Mouse (Mus musculus): Measurements from ENCODE around the gene Hist1h3c.
A peak's percentile ranks its signal among the peaks of the same experiment; 100 is the strongest.
"Not testable (repeated sequence)": the region's sequence is repeated elsewhere in the genome, so short reads cannot be mapped to it uniquely, and the experiment has no call there.

Hist1h3c gene

DNA sequence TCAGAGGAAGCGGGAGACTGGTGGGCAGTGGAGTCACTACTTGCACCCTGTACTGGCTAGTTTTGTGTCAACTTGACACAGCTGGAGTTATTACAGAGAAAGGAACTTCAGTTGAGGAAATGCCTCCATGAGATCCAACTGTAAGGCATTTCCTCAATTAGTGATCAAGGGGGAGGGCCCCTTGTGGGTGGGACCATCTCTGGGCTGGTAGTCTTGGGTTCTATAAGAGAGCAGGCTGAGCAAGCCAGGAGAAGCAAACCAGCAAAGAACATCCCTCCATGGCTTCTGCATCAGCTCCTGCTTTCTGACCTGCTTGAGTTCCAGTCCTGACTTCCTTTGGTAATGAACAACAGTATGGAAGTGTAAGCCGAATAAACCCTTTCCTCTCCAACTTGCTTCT lies 42.6 kb downstream of the Hist1h3c start:
- DNase-seq (ENCODE audit: low spot score): not testable (repeated sequence)

DNA sequence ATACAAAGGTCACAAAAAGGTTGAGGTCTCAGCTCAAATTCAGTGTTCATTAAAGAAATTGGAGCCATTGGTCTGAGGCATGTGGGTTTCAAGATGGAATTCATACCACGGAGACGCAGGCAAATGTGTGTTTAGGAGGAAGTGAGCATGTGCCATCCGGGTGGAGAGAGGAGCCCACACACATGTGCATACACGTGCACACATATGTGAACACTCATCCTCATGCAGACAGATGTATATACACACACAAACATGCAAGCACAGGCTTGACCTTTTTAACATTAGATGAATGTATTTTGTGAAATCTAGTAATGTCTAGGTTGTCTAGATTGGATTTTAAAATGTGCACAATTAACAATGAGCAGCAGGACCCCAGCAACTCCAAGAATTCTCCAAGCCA lies 43.2 kb downstream of the Hist1h3c start:
- no peak for DNase-seq (ENCODE audit: low spot score)

DNA sequence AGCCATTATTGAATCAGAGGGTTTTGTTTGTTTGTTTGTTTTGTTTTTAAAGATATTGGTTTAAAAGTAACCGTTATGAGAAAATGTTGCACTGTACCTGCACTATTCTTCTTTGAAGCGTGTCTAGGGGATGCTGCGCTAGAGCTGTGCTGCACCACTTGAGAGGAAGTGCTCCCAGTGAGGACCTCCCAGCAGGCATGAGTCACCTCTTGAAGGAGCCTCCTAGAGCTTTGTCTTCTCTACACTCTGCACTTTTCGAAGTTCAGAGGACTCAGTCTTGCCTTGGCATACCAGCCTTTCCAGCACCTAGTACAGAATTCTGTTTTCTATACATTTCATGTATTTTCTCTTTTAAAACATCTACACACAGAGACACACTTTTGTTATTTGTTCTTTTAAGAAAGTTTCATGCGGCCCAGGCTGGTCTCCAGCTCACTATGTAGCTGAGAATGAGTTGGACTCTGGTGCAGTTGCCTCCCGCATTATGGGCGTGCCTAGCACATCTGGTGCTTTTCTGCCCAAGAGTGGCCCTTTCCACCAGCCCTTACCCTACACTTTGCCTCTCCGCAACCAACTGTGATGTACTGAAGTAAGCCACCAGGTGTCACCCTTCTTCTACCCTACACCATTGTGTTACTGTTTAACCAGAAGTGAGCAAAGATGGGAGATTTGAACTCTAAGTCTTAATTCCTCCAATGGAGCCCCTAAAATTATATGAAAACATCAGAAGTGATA lies 44.4 kb downstream of the Hist1h3c start:
- peak; percentile 63 for DNase-seq (ENCODE audit: low spot score)

DNA sequence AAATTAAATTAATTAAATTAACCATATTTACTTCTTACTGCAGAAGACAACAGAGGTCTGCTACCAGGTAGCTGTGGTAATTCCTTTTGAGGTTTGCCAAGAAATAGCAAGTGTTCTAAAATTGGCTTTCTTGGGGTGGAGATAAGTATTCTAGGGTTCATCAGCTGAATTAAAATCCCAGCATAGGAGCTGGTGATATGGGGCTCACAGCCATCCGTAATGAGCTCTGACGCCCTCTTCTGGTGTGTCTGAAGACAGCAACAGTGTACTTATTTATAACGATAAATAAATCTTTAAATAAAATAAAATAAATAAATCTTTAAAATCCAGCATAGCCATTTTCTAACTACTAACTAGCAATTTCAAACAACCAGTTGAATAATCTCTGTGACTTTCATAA lies 45.6 kb downstream of the Hist1h3c start:
- no peak for DNase-seq (ENCODE audit: low spot score)

DNA sequence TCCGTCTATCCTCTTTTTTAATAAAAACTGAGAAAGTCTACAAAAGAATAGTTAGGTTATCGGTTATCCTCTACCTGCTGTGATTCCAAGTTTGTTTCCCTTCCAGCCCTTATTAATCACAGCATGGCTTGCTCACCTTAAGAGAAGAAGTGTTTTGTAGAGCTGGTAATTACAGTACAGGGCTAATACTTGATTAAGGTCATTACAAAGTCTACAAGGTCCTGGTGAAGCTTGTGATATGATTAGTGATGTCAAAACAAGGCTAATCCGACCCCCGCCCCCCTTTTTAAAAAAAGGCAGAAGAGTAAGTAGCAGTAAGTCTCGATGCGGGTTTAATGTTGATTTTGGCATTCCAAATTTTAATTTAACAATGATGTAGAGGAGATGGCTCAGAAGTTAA lies 46.4 kb downstream of the Hist1h3c start:
- no peak for DNase-seq (ENCODE audit: low spot score)

DNA sequence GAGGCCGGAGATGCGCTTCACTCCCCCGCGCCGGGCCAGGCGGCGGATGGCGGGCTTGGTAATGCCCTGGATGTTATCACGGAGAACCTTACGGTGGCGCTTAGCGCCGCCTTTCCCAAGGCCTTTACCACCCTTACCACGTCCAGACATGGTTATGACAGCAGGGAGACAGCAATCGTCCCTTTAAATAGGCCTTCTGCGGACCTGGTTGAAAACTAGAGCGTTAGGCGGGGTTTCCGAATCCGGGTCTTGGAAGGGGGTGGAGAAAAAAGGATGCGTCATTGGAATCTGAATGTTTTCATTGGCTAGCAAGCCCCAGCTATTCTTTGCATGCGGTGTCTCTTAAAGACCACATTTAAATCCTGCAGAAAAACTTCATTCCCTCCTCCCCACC lies 47.1 kb downstream of the Hist1h3c start, which contains the start of gene Hist1h4c:
Hist1h4c (minus strand) TSS at position 155 of the 394 bp plus-strand sequence.
- peak; percentile 100 for DNase-seq (ENCODE audit: low spot score)

DNA sequence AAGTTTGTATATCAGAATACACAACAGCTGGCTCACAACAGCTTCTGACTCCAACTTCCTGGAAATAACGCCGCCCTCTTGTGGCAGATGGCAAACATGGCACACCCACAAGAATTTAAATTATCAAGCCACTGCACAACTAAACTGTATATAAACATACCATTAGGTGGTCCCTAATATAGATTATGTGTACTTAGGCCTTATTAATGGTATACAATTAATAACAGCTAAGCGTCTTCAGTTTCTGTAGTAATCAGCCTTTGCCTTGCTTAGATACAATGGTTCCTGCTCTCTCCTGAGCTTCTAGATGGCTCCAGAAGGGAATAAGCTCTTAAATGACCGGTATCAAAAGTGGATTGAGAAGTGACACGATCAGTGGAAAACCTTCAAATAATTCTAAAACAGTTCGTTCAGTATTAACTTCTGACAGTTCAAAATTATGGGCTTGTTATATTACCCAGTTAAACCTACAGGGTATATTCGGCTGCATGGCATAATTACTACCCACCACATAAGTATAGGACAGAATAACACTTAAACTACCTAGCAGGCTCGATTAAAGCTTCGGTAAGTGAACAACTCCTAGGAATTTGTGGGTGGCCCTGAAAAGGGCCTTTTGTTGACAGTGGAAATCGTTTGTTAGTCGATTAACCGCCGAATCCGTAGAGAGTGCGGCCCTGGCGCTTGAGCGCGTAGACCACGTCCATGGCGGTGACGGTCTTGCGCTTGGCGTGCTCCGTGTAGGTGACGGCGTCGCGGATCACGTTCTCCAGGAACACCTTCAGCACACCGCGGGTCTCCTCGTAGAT lies 47.7 kb downstream of the Hist1h3c start:
- DNase-seq (ENCODE audit: low spot score): no peak

DNA sequence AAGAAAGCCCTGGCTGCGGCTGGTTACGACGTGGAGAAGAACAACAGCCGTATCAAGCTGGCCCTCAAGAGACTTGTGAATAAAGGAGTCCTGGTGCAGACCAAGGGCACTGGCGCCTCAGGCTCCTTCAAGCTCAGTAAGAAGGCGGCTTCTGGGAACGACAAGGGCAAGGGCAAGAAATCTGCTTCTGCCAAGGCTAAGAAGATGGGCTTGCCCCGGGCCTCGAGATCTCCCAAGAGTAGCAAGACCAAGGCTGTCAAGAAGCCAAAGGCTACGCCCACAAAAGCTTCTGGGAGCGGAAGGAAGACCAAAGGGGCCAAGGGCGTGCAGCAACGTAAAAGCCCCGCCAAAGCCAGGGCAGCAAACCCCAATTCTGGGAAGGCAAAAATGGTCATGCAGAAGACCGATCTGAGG lies 49.3 kb downstream of the Hist1h3c start:
- no peak for DNase-seq (ENCODE audit: low spot score)

DNA sequence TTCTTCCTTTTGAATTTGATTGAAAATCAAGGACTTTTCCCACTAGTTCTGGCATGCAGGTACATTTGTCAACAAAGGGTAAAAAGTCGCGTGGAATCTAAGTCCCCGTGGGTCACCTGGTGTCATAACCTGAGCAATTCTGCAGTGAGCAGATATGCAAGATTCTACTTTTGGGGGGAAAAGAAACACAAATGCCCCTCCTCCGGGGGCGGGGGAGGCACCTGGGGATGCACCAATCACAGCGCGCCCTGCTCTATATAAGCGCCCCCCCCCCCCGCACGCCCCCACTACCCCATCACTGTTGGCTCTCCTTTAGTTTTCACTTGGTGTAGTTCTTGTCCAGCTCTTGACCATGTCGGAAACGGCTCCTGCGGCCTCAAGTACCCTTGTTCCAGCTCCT lies 49.9 kb downstream of the Hist1h3c start, which contains the start of gene Hist1h1t:
Hist1h1t (plus strand) TSS at position 301 of the 400 bp plus-strand sequence.
- no peak for DNase-seq (ENCODE audit: low spot score)
